Mouse (Mus musculus): ENCODE measurements around the gene Cep170. TPM values are rescaled to one million over a fixed set of nuclear protein-coding genes. Genes with fewer than 3 reads are reported as not detected.

Cep170 gene
- polyA plus RNA-seq, 1 experiment from 2014 or later: 22.1 TPM

DNA sequence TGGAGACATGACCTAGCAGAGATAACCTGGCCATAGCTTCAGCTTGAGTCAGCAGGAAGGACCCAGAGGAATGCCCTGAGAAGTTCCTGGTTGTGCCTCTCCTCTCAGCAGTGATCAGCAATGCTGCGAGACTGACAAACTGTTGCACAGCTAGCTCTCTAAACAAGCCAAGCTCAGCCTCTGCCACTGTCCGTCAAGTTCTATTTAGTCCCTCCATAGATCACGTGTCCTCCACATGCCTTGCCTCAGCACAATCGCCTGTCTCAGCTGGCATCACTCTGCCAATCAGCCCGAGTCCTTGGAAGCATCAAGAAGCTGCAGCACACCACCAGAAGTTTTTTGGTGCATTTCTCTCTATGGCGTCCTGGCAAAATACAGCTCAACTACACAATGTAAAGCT lies 21.0 kb upstream of the Cep170 start:
- H3K27me3 ChIP-seq: no peaks in the 10 kb centered on the region
- H3K27ac ChIP-seq: no peak overlapping the region
- H3K4me3 ChIP-seq: no peak overlapping the region
- H3K9me3 ChIP-seq: no peaks in the 10 kb centered on the region
- H3K4me2 ChIP-seq: peak overlapping the region; percentile 88; the same call in 1 of the 2 replicates
- no peak for ATAC-seq (ENCODE audit: borderline replicate concordance, extremely low read depth, low FRiP score, low TSS enrichment)
- WGBS: 56% methylated on average over 6 of the region's 6 CpGs
- H3K4me1 ChIP-seq: 0 out of 2 replicates have a peak, but pooled peaks cover 8% of the 10 kb centered on the region
- H3K36me3 ChIP-seq: 0 out of 2 replicates have a peak, but pooled peaks cover 3% of the 10 kb centered on the region
- H3K9ac ChIP-seq: no peak overlapping the region

GRCm38 (mm10) chr1:176833948-176834347 lies 20.1 kb upstream of the Cep170 start:
- H3K4me1 ChIP-seq: 0 out of 2 replicates have a peak, but pooled peaks cover 8% of the 10 kb centered on the region
- no peaks in the 10 kb centered on the region for H3K9me3 ChIP-seq
- H3K36me3 ChIP-seq: 0 out of 2 replicates have a peak, but pooled peaks cover 3% of the 10 kb centered on the region
- 62% methylated on average over 3 of the region's 3 CpGs for WGBS
- H3K4me2 ChIP-seq: no peak overlapping the region
- no peak overlapping the region for H3K9ac ChIP-seq
- ATAC-seq (ENCODE audit: borderline replicate concordance, extremely low read depth, low FRiP score, low TSS enrichment): no peak
- no peaks in the 10 kb centered on the region for H3K27me3 ChIP-seq
- H3K4me3 ChIP-seq: no peak overlapping the region
- H3K27ac ChIP-seq: no peak overlapping the region

DNA sequence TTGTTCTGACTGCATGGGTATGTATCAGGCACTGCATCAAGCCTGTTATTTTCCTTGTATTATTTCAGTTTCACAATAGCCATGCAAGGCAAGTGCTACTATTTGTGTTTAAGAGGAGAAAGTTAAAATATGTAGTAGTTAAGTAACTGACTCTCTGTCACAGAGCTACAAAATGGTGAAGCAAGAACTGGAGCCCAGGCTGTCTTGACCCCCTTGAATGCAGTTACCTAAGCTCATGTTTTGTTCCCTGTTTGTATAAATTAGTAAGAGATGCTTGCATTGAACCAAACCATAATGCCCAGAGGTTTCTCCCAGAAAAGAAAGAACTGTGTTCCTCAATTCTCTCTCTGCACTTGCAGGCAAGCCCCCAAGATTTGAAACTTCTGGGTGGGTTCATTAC lies 19.4 kb upstream of the Cep170 start:
- Histone ChIP-seq H3K27ac (no peak overlapping the region), H3K4me2 (no peak overlapping the region), H3K36me3 (0 out of 2 replicates have a peak, but pooled peaks cover 3% of the 10 kb centered on the region), H3K9ac (no peak overlapping the region), H3K9me3 (no peaks in the 10 kb centered on the region), H3K27me3 (no peaks in the 10 kb centered on the region), H3K4me3 (no peak overlapping the region), H3K4me1 (0 out of 2 replicates have a peak, but pooled peaks cover 8% of the 10 kb centered on the region)
- no peak for ATAC-seq (ENCODE audit: borderline replicate concordance, extremely low read depth, low FRiP score, low TSS enrichment)

- H3K4me3 ChIP-seq: no peak overlapping the region
- WGBS: 45% methylated on average over 8 of the region's 8 CpGs
- H3K4me1 ChIP-seq: 0 out of 2 replicates have a peak, but pooled peaks cover 8% of the 10 kb centered on the region
- 0 out of 2 replicates have a peak, but pooled peaks cover 3% of the 10 kb centered on the region for H3K36me3 ChIP-seq
- no peak overlapping the region for H3K27ac ChIP-seq
- no peak for ATAC-seq (ENCODE audit: borderline replicate concordance, extremely low read depth, low FRiP score, low TSS enrichment)
- H3K9me3 ChIP-seq: no peaks in the 10 kb centered on the region
- no peaks in the 10 kb centered on the region for H3K27me3 ChIP-seq
- no peak overlapping the region for H3K4me2 ChIP-seq
- no peak overlapping the region for H3K9ac ChIP-seq
Observed at GRCm38 (mm10) chr1:176832607-176833006, 18.7 kb upstream of the Cep170 start.

GRCm38 (mm10) chr1:176832071-176832470 lies 18.2 kb upstream of the Cep170 start:
- WGBS: 63% methylated on average over 2 of the region's 2 CpGs
- H3K27ac ChIP-seq: no peak overlapping the region
- no peak for ATAC-seq (ENCODE audit: borderline replicate concordance, extremely low read depth, low FRiP score, low TSS enrichment)

DNA sequence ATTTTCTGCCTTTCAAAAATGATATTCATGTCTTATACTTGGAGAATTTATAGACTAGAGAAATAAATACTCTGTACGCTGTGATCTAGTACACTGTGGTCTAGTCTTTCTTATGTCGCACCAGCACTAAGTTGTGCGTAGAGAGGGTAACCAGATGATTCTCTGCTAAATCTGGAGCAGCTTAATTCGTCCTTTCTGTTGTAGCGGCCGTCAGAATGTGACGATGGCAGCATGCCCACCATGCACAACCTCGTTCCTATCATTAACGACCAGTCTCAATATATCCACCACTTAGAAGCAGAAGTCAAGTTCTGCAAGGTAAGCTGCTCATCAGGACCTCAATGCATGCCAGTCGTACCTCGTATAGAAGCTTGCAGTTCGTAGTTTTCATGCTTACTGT lies 14.8 kb upstream of the Cep170 start:
- Histone ChIP-seq H3K27me3 (no peaks in the 10 kb centered on the region), H3K9ac (no peak overlapping the region), H3K4me3 (no peak overlapping the region), H3K4me2 (no peak overlapping the region), H3K27ac (no peak overlapping the region), H3K4me1 (no peaks in the 10 kb centered on the region), H3K36me3 (peaks cover 5% of the 10 kb centered on the region; the same call in 1 of the 2 replicates), H3K9me3 (no peaks in the 10 kb centered on the region)
- ATAC-seq (ENCODE audit: borderline replicate concordance, extremely low read depth, low FRiP score, low TSS enrichment): no peak
- 90% methylated on average over 12 of the region's 12 CpGs for WGBS

More at GRCm38 (mm10) chr1:176832071-176832470, 18.2 kb upstream of the Cep170 start:
- no peak overlapping the region for H3K4me2 ChIP-seq
- H3K9ac ChIP-seq: no peak overlapping the region
- H3K4me3 ChIP-seq: no peak overlapping the region
- no peaks in the 10 kb centered on the region for H3K9me3 ChIP-seq
- H3K27me3 ChIP-seq: no peaks in the 10 kb centered on the region
- H3K36me3 ChIP-seq: 0 out of 2 replicates have a peak, but pooled peaks cover 3% of the 10 kb centered on the region
- H3K4me1 ChIP-seq: 0 out of 2 replicates have a peak, but pooled peaks cover 8% of the 10 kb centered on the region

GRCm38 (mm10) chr1:176827945-176828485 lies 14.1 kb upstream of the Cep170 start:
- H3K9me3 ChIP-seq: no peaks in the 10 kb centered on the region
- H3K9ac ChIP-seq: no peak overlapping the region
- H3K36me3 ChIP-seq: peaks cover 5% of the 10 kb centered on the region; the same call in 1 of the 2 replicates
- no peak overlapping the region for H3K27ac ChIP-seq
- H3K4me1 ChIP-seq: no peaks in the 10 kb centered on the region
- H3K4me3 ChIP-seq: no peak overlapping the region
- no peaks in the 10 kb centered on the region for H3K27me3 ChIP-seq
- 75% methylated on average over 5 of the region's 5 CpGs for WGBS
- no peak for ATAC-seq (ENCODE audit: borderline replicate concordance, extremely low read depth, low FRiP score, low TSS enrichment)
- no peak overlapping the region for H3K4me2 ChIP-seq

- Histone ChIP-seq H3K27me3 (no peaks in the 10 kb centered on the region), H3K4me3 (no peak overlapping the region), H3K4me2 (no peak overlapping the region), H3K4me1 (no peaks in the 10 kb centered on the region), H3K27ac (no peak overlapping the region), H3K9me3 (no peaks in the 10 kb centered on the region), H3K9ac (no peak overlapping the region), H3K36me3 (peaks cover 5% of the 10 kb centered on the region; the same call in 1 of the 2 replicates)
- ATAC-seq (ENCODE audit: borderline replicate concordance, extremely low read depth, low FRiP score, low TSS enrichment): no peak
- 78% methylated on average over 4 of the region's 4 CpGs for WGBS
Observed at GRCm38 (mm10) chr1:176827365-176827764, 13.5 kb upstream of the Cep170 start.

DNA sequence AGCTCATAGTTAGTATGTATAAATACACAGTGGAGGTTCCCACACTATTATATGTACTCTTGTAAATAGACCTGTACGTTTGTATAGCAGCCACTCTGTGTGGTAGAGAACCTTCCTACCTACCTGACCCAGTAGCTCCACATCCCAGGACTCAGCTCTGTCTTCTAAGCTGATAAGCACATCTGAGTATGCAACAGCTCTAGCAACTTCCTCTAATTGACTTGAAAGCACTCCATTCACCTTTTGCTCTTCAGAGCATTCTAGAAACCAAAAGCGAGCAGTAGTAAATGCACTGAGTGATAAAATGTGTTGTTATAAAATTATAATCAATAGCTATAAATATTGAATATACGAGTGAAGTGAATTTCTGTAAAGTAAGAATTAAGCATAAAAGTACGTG lies 13.1 kb upstream of the Cep170 start:
- Histone ChIP-seq H3K36me3 (peaks cover 5% of the 10 kb centered on the region; the same call in 1 of the 2 replicates), H3K27me3 (no peaks in the 10 kb centered on the region), H3K4me3 (no peak overlapping the region), H3K9me3 (no peaks in the 10 kb centered on the region), H3K4me1 (no peaks in the 10 kb centered on the region), H3K9ac (no peak overlapping the region), H3K4me2 (no peak overlapping the region), H3K27ac (no peak overlapping the region)
- ATAC-seq (ENCODE audit: borderline replicate concordance, extremely low read depth, low FRiP score, low TSS enrichment): no peak
- 86% methylated on average over 4 of the region's 4 CpGs for WGBS

- Histone ChIP-seq H3K27ac (no peak overlapping the region), H3K9me3 (no peaks in the 10 kb centered on the region), H3K4me3 (no peak overlapping the region), H3K4me1 (no peaks in the 10 kb centered on the region), H3K36me3 (peaks cover 3% of the 10 kb centered on the region; the same call in 1 of the 2 replicates), H3K9ac (no peak overlapping the region), H3K4me2 (no peak overlapping the region), H3K27me3 (no peaks in the 10 kb centered on the region)
- ATAC-seq (ENCODE audit: borderline replicate concordance, extremely low read depth, low FRiP score, low TSS enrichment): no peak
- 80% methylated on average over 11 of the region's 11 CpGs for WGBS
Observed at GRCm38 (mm10) chr1:176826186-176826585, 12.3 kb upstream of the Cep170 start.

DNA sequence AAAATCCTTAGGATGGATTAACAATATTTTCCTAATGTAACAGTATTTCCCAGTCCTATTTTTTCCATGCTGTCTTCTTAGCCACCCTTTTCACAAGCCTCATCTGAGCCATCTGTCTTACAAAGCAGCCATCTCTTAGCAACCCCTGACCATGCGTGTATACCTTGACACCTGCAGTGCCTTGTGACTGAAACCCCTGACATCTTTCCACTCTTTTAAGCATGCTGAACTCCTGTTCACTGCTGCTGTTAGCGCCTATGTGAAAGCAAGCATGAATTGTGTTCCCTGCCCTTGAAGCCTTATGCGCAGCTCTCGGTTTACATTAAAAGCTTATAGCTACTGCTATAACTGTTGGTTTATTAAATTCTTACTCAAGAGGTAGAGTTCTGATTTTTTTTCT lies 11.2 kb upstream of the Cep170 start:
- H3K4me3 ChIP-seq: no peak overlapping the region
- no peaks in the 10 kb centered on the region for H3K27me3 ChIP-seq
- no peak for ATAC-seq (ENCODE audit: borderline replicate concordance, extremely low read depth, low FRiP score, low TSS enrichment)
- no peaks in the 10 kb centered on the region for H3K9me3 ChIP-seq
- no peak overlapping the region for H3K4me2 ChIP-seq
- H3K36me3 ChIP-seq: peaks cover 3% of the 10 kb centered on the region; the same call in 1 of the 2 replicates
- H3K4me1 ChIP-seq: no peaks in the 10 kb centered on the region
- no peak overlapping the region for H3K27ac ChIP-seq
- 92% methylated on average over 4 of the region's 4 CpGs for WGBS
- H3K9ac ChIP-seq: no peak overlapping the region

GRCm38 (mm10) chr1:176824611-176825010 lies 10.7 kb upstream of the Cep170 start:
- Histone ChIP-seq H3K4me2 (no peak overlapping the region), H3K36me3 (peaks cover 3% of the 10 kb centered on the region; the same call in 1 of the 2 replicates), H3K9me3 (no peaks in the 10 kb centered on the region), H3K27me3 (no peaks in the 10 kb centered on the region), H3K27ac (no peak overlapping the region), H3K9ac (no peak overlapping the region), H3K4me1 (no peaks in the 10 kb centered on the region), H3K4me3 (no peak overlapping the region)
- ATAC-seq (ENCODE audit: borderline replicate concordance, extremely low read depth, low FRiP score, low TSS enrichment): no peak
- 89% methylated on average over 6 of the region's 6 CpGs for WGBS
